Mouse (Mus musculus) T-helper 17 cell (primary cell): Measurements from ENCODE around the gene Cplane1.
"Not testable (repeated sequence)": the region's sequence is repeated elsewhere in the genome, so short reads cannot be mapped to it uniquely, and the experiment has no call there.

Experiments
- in situ Hi-C, 2 experiments: fragments of 300-600 bp; cut with MboI, MseI; formaldehyde crosslinking; loops; 1 replicate in 1 of 2; 2 replicates in 1 of 2; pipeline ENCODE4 v1.15.1; 2025; ENCODE audit warnings: high pct_unique_total_duplicates in 2 of 2

Cplane1 gene

DNA sequence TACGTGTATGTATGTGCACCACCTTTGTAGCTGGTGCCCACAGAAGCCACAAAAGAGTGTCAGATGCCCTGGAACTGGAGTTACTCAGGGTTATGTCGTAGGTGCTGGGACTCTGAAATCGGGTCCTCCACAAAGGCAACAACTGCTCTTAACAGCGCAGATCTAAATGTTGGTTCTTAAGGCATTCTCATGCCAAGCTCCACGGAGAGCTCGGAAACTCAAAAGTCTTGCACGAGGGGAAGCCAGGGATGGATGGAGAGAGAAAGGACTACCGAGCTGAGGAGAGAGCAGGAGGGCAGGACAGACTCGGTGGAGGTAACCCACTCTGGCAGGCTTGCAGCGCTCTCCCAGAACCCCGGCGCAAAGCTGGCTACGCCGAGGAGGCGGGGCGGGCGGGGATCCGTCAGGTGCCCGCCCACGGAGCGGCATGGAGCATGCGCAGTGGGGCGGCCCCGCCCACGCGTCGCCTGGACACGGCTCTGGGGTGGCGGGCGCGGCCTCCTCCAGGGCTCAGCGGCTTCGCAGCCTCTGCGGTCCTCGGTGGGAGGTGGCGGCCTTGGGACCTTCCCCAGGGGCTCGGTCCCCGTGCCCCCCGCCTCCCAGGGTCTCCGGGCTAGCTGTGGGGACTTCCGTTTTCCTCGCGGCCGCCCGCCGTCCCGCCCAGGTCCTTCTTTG, at the start of gene Cplane1:
Gene Cplane1 (plus strand): TSS at position 516 of the 675 bp plus-strand sequence.
- in situ Hi-C loops: loop anchor here in 1 of 2 experiments (25.0 kb wide), 1 partner anchor 1406 kb away; no protein-coding TSS in a partner anchor

GRCm38 (mm10) chr15:8129281-8129680, 39.6 kb upstream of the Cplane1 start:
- in situ Hi-C loops: no loop called here

- in situ Hi-C loops: no loop called here
Measured at GRCm38 (mm10) chr15:8131268-8131667, 37.6 kb upstream of the Cplane1 start.

- in situ Hi-C loops: no loop called here
Measured at GRCm38 (mm10) chr15:8131761-8132160, 37.1 kb upstream of the Cplane1 start.

DNA sequence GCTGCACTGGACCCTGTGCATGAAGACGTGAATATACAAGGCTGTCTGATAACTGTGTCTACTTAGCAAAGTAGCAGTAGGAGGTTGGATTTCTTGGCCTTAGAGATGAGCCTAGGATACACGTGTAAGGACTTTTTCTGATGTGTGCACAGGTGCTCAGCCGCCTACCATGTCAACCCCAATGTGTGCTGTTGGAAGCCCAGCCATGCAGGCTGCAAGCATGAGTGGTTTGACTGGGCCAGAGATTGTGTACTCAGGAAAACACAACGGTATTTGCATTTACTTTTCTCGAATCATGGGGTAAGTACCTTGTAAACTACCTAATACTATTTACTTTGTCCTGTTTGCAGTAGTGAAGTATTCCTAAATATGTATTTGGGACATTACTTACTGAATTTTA, 33.3 kb upstream of the Cplane1 start:
- in situ Hi-C loops: no loop called here

GRCm38 (mm10) chr15:8161841-8162240, 7.1 kb upstream of the Cplane1 start:
- in situ Hi-C loops: loop anchor here in 1 of 2 experiments (5.0 to 25.0 kb wide), 2 partner anchors 40 to 1400 kb away; no protein-coding TSS in a partner anchor

GRCm38 (mm10) chr15:8169266-8169746, 400 bp downstream of the Cplane1 start:
- in situ Hi-C loops: loop anchor here in 1 of 2 experiments (25.0 kb wide), 1 partner anchor 1407 kb away; no protein-coding TSS in a partner anchor

- in situ Hi-C loops: no loop called here
Measured at GRCm38 (mm10) chr15:8189563-8189962, 20.7 kb downstream of the Cplane1 start.

DNA sequence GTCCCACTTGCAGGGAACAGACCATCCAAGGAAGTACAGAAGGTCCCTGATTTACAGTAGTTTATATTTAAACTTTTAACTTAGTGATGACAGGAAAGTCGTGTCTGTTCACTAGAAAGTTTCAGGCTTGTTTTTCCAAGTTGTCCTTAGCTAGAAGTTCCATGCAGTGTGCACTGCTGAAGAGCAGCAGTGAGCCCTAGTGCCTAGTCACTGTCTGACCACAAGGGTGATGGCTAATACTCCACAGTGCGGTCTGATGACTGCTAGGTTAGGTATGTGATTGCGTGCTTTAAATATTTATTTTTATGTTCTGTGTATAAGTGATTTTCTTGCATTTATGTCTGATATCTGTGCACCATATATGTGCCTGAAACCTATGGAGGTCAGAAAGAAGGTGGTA, 21.5 kb downstream of the Cplane1 start:
- in situ Hi-C loops: no loop called here

- in situ Hi-C loops: loop anchor here in 1 of 2 experiments (10.0 kb wide), 1 partner anchor 104 kb away; no protein-coding TSS in a partner anchor
Measured at GRCm38 (mm10) chr15:8200317-8200716, 31.4 kb downstream of the Cplane1 start.

- in situ Hi-C loops: loop anchor here in 1 of 2 experiments (10.0 kb wide), 1 partner anchor 96 kb away; no protein-coding TSS in a partner anchor
Measured at GRCm38 (mm10) chr15:8208362-8208761, 39.5 kb downstream of the Cplane1 start.

- in situ Hi-C loops: no loop called here
Measured at GRCm38 (mm10) chr15:8214811-8215210, 45.9 kb downstream of the Cplane1 start.

- in situ Hi-C loops: not testable (repeated sequence)
Measured at GRCm38 (mm10) chr15:8234167-8234566, 65.3 kb downstream of the Cplane1 start.

DNA sequence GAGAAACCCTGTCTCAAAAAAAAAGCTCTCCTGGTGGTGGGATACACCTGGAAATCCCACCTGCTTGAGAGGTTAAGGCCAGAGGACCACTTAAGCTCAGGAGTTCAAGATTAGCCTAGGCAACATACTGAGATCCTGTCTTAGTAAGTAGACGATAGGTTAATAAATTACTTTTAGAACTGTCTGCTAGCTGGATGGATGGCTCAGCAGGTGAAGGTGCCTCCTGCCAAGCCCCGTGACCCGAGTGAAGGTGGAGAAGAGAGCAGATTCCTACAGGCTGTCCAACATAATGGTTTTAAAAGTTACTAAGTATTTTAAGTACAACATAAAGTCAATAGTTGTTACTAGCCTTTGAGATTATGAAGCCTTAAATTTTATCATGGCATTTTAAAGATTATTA, 97.0 kb downstream of the Cplane1 start:
- in situ Hi-C loops: loop anchor here in 1 of 2 experiments (10.0 to 25.0 kb wide), 2 partner anchors 339 to 804 kb away; no protein-coding TSS in a partner anchor

- in situ Hi-C loops: loop anchor here in 1 of 2 experiments (10.0 to 25.0 kb wide), 2 partner anchors 338 to 805 kb away; no protein-coding TSS in a partner anchor
Measured at GRCm38 (mm10) chr15:8267211-8267610, 98.3 kb downstream of the Cplane1 start.

GRCm38 (mm10) chr15:8268231-8268630, 99.3 kb downstream of the Cplane1 start:
- in situ Hi-C loops: loop anchor here in 1 of 2 experiments (10.0 to 25.0 kb wide), 2 partner anchors 337 to 806 kb away; no protein-coding TSS in a partner anchor

- in situ Hi-C loops: loop anchor here in 1 of 2 experiments (25.0 kb wide), 1 partner anchor 810 kb away; no protein-coding TSS in a partner anchor
Measured at GRCm38 (mm10) chr15:8271952-8272351, 103.0 kb downstream of the Cplane1 start.

DNA sequence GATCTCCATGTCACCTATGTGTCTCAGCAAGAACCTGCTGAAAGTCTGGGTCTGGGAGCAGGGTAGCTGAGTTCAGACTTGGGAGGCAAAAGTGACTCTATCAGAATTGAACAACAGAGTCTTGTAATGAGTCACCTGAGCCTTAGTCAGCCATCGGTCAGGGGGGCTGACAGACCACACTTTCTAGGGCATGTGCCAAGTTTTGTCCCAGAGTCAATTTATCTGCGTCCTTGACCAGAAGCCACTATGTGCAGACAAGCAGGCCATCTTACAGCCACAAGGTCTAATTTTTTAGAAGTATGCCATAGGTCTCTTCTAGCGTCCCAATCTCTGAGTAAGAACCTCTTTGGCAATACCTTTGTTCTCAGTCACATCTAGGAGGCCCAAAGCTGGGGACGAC, 109.0 kb downstream of the Cplane1 start:
- in situ Hi-C loops: not testable (repeated sequence)

- in situ Hi-C loops: no loop called here
Measured at GRCm38 (mm10) chr15:8279320-8279779, 110.4 kb downstream of the Cplane1 start.

DNA sequence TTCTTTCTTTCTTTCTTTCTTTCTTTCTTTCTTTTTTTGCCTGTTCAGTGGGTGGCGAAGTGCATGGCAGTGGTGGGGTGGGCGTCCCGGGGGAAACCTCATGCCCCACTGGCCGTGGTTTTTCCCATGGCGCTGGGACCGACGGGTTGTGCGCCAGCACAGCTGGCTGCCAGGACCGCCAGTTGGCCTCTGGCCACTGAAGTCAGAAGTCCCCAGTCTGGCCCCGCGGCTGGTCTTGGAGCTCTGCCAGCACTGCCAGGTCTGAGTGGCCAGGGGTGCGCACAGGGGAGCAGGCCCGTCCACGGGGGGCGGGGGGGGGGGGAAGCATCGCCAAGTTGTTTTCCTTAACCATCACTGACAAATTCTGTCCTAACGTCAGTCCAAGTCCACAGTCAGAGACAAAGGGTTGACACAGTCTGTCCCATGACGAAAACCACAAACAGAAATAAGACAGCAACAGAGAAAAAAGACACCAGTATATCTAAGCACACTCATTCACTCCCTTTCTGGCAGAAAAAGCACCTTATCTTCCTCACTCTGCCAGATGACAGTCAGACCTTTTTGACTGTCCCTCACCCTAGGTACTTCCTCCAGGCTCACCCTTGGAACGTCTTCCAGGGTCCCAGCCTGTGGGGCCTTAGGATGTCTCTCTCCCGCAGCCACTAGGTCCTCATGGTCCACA, 111.2 kb downstream of the Cplane1 start:
- in situ Hi-C loops: no loop called here

GRCm38 (mm10) chr15:8281701-8282100, 112.8 kb downstream of the Cplane1 start:
- in situ Hi-C loops: no loop called here

GRCm38 (mm10) chr15:8282155-8282554, 113.2 kb downstream of the Cplane1 start:
- in situ Hi-C loops: no loop called here
